Mouse (Mus musculus) lung, embryonic 15.5 days (tissue): ENCODE results near the gene Barhl1. TPM values are rescaled to one million over a fixed set of nuclear protein-coding genes. Genes with fewer than 3 reads are reported as not detected.

ENCODE experiments used
- ATAC-seq: fragments of 200-750 bp; cut with Nextera tagmentation; 2 replicates; pipeline ENCODE4 v1.8.0; 2017; ENCODE audit warnings: moderate number of reproducible peaks, borderline replicate concordance; ENCODE audit not compliant: low FRiP score, low TSS enrichment; ENCODE audit errors: extremely low read depth
- H3K27ac ChIP-seq: fragments of 300-500 bp; sonication (generic); 2 replicates; pipeline ENCODE4 v1.5.1; 2015; ENCODE audit warnings: moderate library complexity, mild to moderate bottlenecking, inconsistent platforms
- H3K27me3 ChIP-seq: fragments of 300-500 bp; sonication (generic); 2 replicates; pipeline ENCODE4 v1.6.1; 2015; ENCODE audit warnings: inconsistent platforms
- H3K36me3 ChIP-seq: fragments of 300-500 bp; sonication (generic); 2 replicates; pipeline ENCODE4 v1.6.1; 2015; ENCODE audit warnings: inconsistent platforms
- H3K4me1 ChIP-seq: fragments of 300-500 bp; sonication (generic); 2 replicates; pipeline ENCODE4 v1.6.1; 2015; ENCODE audit warnings: inconsistent platforms
- H3K4me2 ChIP-seq: fragments of 300-500 bp; sonication (generic); 2 replicates; pipeline ENCODE4 v1.6.1; 2015; ENCODE audit warnings: inconsistent platforms, mild to moderate bottlenecking, moderate library complexity
- H3K4me3 ChIP-seq: fragments of 300-500 bp; sonication (generic); 2 replicates; pipeline ENCODE4 v1.5.1; 2015; ENCODE audit warnings: mild to moderate bottlenecking, inconsistent platforms
- H3K9ac ChIP-seq: fragments of 300-500 bp; sonication (generic); 2 replicates; pipeline ENCODE4 v1.6.1; 2015; ENCODE audit warnings: inconsistent platforms
- H3K9me3 ChIP-seq: fragments of 300-500 bp; sonication (generic); 2 replicates; pipeline ENCODE4 v1.6.1; 2016; ENCODE audit warnings: inconsistent platforms
- WGBS: fragments of 180-500 bp; shearing (Covaris S2); methylation state at CpG from one replicate; pipeline ENCODE4 v1.1.7; 2015; 5-methylcytosine and 5-hydroxymethylcytosine counted together
- polyA plus RNA-seq: library from polyadenylated mRNA; unstranded; fragments of >200 nt; fragmentation: Nextera tagmentation; extraction: Ambion mirVana; gene quantifications from 2 replicates; pipeline ENCODE4 v1.2.1, GENCODE M21; 2015

Gene Barhl1
- polyA plus RNA-seq, 1 experiment from 2014 or later, result not detected

DNA sequence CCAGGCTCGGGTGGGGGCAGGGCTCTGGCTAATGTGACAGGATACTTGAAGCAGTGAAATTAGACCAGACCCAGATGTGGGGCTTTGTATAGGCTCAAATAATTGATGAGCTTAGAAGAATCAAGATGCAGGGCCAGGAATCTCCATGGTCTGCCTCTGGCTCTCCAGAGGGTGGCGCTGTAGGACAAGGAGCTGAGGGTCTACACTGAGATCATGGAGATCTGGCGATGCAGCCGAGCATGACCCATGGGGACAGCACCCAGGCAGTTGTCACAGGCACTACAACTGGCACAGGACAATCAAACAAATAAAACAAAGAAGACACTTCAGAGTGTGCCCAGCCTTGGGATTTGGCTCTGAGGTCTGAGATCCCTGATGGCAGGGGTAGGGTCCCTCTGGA is 7.4 kb upstream of the Barhl1 start:
- 1% methylated on average over 4 of the region's 4 CpGs for WGBS

DNA sequence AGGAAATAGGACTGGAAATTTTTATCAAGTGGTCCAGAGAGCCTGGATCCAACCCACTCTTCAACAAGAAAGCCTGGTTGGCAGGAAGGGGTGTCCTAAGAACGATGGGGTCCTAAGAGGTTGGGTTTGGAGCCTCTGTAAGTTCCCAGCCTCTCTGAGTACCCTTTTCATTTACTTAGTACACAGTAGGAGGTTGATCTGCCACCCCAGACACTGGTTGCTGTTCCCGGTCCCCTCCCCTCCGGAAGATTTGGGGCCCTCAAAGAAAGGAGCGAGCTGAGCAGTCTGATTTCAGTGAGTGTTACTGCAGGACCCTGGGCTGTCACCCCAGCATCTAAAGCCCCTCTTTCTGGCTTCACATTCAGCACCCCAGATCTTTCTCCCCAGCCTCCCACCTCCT is 2.5 kb upstream of the Barhl1 start:
- H3K4me2 ChIP-seq, result no peak overlapping the region
- no peaks in the 10 kb centered on the region for H3K36me3 ChIP-seq
- no peak for ATAC-seq
- H3K9ac ChIP-seq, result no peak overlapping the region
- peaks cover 95% of the 10 kb centered on the region for H3K27me3 ChIP-seq
- H3K4me1 ChIP-seq, result peaks cover 6% of the 10 kb centered on the region; the same call in 1 of the 2 replicates
- no peaks in the 10 kb centered on the region for H3K9me3 ChIP-seq
- 3% methylated on average over 4 of the region's 4 CpGs for WGBS
- no peak overlapping the region for H3K27ac ChIP-seq
- no peak overlapping the region for H3K4me3 ChIP-seq

More for the DNA sequence above, 7.4 kb upstream of the Barhl1 start:
- no peaks in the 10 kb centered on the region for H3K36me3 ChIP-seq
- H3K9ac ChIP-seq, result no peak overlapping the region
- H3K27me3 ChIP-seq, result peaks cover 46% of the 10 kb centered on the region
- no peak overlapping the region for H3K27ac ChIP-seq
- no peaks in the 10 kb centered on the region for H3K4me1 ChIP-seq
- H3K9me3 ChIP-seq, result no peaks in the 10 kb centered on the region
- no peak overlapping the region for H3K4me3 ChIP-seq
- ATAC-seq, result no peak
- H3K4me2 ChIP-seq, result no peak overlapping the region

DNA sequence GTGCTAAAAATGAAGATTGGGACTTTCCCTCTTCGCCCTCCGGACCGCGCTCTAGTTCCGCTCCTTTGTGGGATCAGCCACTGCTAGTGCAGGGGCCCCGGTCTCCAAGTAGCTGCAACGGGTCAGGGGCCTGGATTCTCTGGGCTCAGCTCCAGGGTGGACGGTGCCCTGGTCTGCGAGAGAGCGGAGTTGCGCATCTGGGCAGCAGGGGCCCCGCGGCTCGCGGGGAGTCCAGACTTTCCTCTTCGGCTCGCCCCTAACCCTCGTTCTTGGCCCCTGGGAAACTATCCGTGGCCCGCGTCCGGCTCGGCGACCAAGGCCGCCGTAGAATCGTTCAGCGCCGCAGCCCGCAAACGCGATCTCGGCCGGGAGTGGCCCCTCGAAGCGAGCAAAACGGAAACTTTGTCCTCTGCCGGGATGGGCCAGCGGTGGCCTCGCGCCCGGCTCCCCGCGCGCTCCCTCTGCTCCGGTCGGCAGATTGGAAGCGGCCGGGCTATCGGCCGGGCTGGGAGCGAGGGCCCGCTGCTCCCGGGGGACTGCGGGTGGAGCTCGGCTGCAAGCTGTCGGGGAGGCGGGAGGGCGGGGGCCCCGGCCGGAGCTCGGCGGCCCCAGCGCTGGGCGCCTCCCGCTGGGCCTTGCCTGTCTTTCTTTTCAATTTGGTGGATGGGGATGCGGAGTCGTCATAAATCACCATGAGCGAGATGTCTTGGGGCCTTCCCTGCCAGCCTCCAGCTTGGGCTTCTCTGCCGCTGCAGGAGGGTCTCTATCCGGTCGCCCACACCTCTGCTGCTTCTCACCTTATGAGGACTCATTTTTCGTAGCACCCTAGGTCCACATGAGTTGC is 1.3 kb upstream of the Barhl1 start:
- no peak for ATAC-seq

DNA sequence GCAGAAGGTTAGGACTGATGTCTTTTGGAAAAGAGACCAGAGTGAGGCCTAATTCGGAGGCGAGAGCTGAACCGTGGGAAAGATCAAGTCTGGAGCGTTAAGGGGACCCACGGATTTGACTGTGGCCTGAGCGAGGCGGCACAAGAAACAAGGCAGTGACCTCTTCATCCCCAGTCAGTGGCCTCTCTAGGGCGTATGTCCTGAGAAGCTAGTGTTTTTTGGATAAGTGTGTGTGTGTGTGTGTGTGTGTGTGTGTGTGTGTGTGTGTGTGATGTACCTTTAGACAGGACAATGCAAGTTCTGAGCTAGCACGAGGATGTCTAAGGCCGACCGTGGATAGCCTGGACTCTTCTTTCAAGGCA is 669 bp upstream of the Barhl1 start:
- Histone ChIP-seq H3K9me3 (no peaks in the 10 kb centered on the region), H3K27me3 (peaks cover 97% of the 10 kb centered on the region), H3K4me1 (peaks cover 6% of the 10 kb centered on the region; the same call in 1 of the 2 replicates), H3K9ac (no peak overlapping the region), H3K4me2 (peak overlapping the region; percentile 31; the same call in 1 of the 2 replicates), H3K4me3 (no peak overlapping the region), H3K36me3 (no peaks in the 10 kb centered on the region), H3K27ac (no peak overlapping the region)
- 6% methylated on average over 11 of the region's 11 CpGs for WGBS
- ATAC-seq, result no peak

More for the DNA sequence above, 1.3 kb upstream of the Barhl1 start:
- H3K4me1 ChIP-seq, result peaks cover 6% of the 10 kb centered on the region; the same call in 1 of the 2 replicates
- peak overlapping the region; percentile 4; the same call in 1 of the 2 replicates for H3K4me3 ChIP-seq
- no peak overlapping the region for H3K27ac ChIP-seq
- WGBS, result 2% methylated on average over 73 of the region's 73 CpGs
- H3K36me3 ChIP-seq, result no peaks in the 10 kb centered on the region
- H3K9me3 ChIP-seq, result no peaks in the 10 kb centered on the region
- H3K4me2 ChIP-seq, result peak overlapping the region; percentile 31
- no peak overlapping the region for H3K9ac ChIP-seq
- H3K27me3 ChIP-seq, result peaks cover 97% of the 10 kb centered on the region

DNA sequence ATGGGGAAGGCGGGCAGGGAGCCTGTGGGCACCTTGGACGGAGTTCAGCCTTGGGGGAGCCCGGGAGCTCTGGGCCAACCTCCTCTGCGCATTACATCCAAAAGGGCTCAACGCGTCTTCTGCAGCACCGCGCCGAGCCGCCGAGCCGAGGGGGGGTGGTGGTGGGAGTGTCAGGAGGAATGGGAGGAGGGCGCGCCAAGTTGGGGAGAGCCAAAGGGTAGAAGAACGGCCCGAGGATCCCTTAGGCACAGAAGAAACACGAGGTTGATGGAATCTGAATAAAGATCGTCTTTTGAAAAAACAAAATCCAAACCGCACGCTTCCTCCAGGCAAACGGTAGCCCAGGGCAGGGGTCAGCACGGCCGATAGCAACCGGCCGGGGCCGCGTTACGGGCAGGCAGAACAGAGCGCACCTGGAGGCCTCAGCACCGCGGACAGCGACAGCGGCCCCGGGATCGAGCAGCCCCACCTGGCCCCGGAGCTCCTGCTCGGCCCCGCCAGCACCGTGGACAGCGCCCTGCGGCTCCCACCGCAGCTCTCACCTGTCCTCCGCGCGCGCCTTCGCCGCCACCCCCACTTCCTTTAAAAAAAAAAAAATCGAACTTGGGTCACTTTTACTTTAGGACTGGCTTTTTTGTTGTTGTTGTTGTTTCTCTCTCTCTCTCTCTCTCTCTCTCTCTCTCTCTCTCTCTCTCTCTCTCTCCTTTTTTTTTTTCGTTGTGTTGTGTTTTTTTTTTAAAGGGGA is 528 bp downstream of the Barhl1 start:
- peaks cover 6% of the 10 kb centered on the region; the same call in 1 of the 2 replicates for H3K4me1 ChIP-seq
- no peaks in the 10 kb centered on the region for H3K36me3 ChIP-seq
- peak overlapping the region; percentile 9; the same call in 1 of the 2 replicates for H3K4me2 ChIP-seq
- peaks cover 97% of the 10 kb centered on the region for H3K27me3 ChIP-seq
- WGBS, result under 1% methylated on average over 49 of the region's 50 CpGs
- H3K27ac ChIP-seq, result no peak overlapping the region
- ATAC-seq, result peak; percentile 52
- no peak overlapping the region for H3K4me3 ChIP-seq
- no peak overlapping the region for H3K9ac ChIP-seq
- H3K9me3 ChIP-seq, result no peaks in the 10 kb centered on the region

DNA sequence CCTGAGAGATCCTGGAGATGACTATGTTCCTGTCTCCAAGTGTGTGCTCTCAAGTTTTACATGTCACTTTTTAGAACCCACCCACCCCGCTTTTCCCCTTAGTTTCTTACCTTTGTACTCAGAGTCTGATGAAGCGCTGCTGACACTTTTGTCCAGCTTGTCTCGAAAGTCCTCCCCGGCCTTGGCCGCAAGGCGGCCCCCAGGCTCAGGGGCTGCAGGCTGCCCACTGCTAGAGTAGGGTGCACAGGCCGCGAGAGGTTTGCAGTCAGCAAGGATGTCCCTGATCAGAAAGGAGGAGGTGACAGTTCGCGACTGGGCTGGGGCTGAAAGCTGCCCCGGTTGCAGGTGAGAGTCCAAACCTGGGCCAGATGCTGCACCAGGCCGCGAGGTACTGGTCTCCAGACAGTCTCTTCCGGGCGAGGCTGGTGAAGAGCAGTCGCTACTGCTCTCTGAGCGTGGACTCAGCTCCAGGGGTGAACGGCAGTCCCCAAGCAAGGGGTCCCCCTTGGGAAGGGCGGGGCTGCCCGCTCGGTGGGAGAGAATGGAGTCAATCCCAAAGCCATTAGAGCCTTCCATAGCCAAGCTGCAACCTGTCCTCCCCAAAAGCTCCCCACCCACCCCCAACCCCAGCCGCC is 1.2 kb downstream of the Barhl1 start:
- no peak for ATAC-seq
- H3K27me3 ChIP-seq, result peaks cover 98% of the 10 kb centered on the region
- WGBS, result 5% methylated on average over 21 of the region's 22 CpGs
- H3K9ac ChIP-seq, result no peak overlapping the region
- H3K4me1 ChIP-seq, result peaks cover 6% of the 10 kb centered on the region; the same call in 1 of the 2 replicates
- no peak overlapping the region for H3K27ac ChIP-seq
- H3K4me3 ChIP-seq, result no peak overlapping the region
- H3K4me2 ChIP-seq, result no peak overlapping the region
- no peaks in the 10 kb centered on the region for H3K9me3 ChIP-seq
- H3K36me3 ChIP-seq, result no peaks in the 10 kb centered on the region

DNA sequence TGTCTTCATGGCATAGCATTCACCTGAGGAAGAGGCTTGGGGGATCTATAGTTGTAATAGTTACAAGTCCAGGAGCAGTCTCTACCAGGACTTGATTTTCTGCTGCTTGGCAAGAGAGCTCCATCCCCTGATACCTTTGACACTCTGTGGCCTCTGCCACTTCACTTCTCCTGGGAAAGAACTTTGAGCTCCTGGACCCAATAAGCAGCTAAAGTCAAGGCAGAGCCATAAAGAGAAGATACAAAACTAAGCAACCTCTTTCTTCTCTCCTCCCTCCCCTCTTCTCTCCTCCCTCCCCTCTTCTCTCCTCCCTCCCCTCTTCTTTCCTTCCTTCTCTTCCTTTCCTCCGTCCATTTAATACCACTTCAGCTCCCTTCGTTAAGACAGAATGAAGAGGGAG is 2.3 kb downstream of the Barhl1 start:
- Histone ChIP-seq H3K36me3 (no peaks in the 10 kb centered on the region), H3K9ac (no peak overlapping the region), H3K9me3 (no peaks in the 10 kb centered on the region), H3K27ac (no peak overlapping the region), H3K27me3 (peaks cover 100% of the 10 kb centered on the region), H3K4me2 (no peak overlapping the region), H3K4me1 (peaks cover 11% of the 10 kb centered on the region), H3K4me3 (no peak overlapping the region)
- no peak for ATAC-seq
- 8% methylated on average over 2 of the region's 2 CpGs for WGBS

DNA sequence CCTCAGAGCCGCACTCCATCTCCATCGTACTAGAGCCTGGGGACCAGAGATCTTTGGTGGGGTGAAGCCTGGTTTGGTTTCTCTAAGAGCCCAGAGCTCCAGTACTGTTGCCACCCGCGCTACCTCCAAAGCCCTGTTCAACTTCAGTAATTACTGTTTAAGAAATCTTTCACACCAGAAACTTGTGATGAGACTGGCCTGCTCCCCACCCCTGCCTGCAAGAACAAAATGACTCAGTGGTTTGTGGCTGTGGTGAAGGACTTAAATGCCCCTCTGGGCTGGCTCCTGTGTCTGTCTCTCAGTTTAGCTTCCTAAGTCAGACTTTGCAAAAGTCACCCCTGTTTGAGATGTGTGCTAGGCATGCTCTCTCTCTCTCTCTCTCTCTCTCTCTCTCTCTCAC is 3.5 kb downstream of the Barhl1 start:
- H3K4me1 ChIP-seq, result peaks cover 21% of the 10 kb centered on the region
- ATAC-seq, result no peak
- H3K4me3 ChIP-seq, result no peak overlapping the region
- no peaks in the 10 kb centered on the region for H3K9me3 ChIP-seq
- WGBS, result 4% methylated on average over 4 of the region's 4 CpGs
- H3K4me2 ChIP-seq, result no peak overlapping the region
- H3K9ac ChIP-seq, result no peak overlapping the region
- no peak overlapping the region for H3K27ac ChIP-seq
- H3K27me3 ChIP-seq, result peaks cover 100% of the 10 kb centered on the region
- H3K36me3 ChIP-seq, result no peaks in the 10 kb centered on the region

DNA sequence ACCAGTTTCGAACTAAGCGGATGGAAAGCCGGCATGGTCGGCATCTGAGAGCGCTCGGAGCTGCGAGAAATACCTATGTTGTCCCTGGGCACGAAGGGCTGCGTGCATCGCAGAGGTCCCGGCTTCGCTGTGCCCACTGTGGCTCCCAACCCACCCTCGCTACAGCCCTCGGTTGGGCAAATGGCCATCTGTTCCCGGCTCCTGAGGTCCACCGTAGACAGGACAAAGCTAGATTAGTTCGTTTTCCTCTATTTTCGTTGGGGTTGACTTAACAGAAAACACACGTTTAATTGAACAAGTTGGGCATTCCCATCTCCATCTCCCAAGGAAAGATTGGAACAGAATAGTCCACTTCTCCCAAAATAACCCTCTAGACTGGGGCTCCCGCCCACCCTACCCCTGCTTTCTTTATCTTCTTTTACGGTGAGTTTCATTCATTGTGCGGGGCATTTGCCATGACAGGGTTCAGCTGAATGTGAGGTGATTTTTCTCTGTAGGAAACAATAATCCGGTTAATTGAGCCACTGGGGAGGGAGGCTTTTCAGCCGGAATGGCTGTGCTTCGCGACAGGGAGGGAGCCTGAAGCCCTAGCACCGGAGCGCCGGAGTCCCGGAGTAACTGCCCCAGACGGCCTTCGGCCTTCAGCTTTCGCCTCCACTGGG is 4.3 kb downstream of the Barhl1 start:
- Histone ChIP-seq H3K27me3 (peaks cover 100% of the 10 kb centered on the region), H3K9me3 (no peaks in the 10 kb centered on the region), H3K4me3 (no peak overlapping the region), H3K9ac (no peak overlapping the region), H3K4me2 (no peak overlapping the region), H3K36me3 (no peaks in the 10 kb centered on the region), H3K27ac (no peak overlapping the region), H3K4me1 (peaks cover 16% of the 10 kb centered on the region)
- 2% methylated on average over 33 of the region's 33 CpGs for WGBS
- ATAC-seq, result no peak

DNA sequence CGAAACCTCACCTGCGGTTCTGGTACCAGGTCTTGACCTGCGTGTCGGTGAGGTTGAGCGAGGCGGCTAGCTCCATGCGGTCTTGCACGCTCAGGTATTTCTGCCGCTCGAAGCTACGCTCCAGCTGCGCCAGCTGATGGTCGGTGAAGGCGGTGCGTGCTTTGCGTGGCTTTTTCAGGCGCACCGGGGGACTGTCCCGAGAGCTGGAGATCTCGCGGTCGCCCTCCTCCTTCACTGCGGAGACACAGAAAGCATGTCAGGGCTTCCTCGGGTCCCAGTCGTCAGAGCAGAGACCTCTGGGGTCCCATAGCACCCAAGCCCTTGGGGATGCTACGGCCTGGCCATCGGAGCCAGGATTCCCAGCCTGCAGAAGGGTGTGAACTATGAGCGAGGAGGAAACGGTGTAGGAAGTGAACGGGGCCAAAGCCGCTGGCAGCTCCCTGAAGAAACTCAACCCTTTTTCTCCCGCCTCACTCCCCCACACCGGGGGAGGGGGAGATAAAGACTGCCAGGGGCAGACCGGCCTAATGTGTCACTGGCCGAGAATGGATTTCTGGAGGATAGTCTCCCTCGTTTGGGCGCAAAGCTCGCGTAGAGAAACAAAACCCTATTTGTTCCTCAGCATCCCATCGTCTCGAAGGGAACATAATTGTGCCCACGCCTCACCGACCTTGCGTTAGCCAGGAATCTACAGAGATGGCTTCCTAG is 5.0 kb downstream of the Barhl1 start:
- Histone ChIP-seq H3K4me2 (no peak overlapping the region), H3K9ac (no peak overlapping the region), H3K36me3 (no peaks in the 10 kb centered on the region), H3K9me3 (no peaks in the 10 kb centered on the region), H3K4me3 (no peak overlapping the region), H3K4me1 (peaks cover 16% of the 10 kb centered on the region), H3K27me3 (peaks cover 100% of the 10 kb centered on the region), H3K27ac (no peak overlapping the region)
- ATAC-seq, result no peak
- 3% methylated on average over 44 of the region's 44 CpGs for WGBS

DNA sequence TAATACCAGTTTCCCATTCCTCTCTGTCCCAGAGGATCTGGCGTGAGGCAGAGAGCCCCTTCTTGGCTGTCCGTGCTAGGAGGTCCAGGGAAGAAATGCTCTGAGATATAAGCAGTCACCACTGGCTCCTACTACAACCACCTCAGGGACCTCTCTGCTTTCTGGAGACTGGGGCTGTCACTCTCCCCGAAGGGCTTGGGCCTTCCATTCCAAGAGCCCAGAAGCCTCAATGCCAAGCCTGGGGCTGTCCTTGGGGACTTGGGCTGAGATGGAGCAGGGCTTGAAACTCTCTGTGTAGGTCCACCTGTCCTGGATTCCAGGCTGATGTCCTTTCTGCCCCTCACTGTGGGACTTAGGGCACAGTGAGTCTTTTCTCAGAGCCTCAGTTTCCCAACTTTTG is 5.6 kb downstream of the Barhl1 start:
- 10% methylated on average over 3 of the region's 3 CpGs for WGBS
- Histone ChIP-seq H3K4me2 (no peak overlapping the region), H3K9me3 (no peaks in the 10 kb centered on the region), H3K36me3 (no peaks in the 10 kb centered on the region), H3K27me3 (peaks cover 96% of the 10 kb centered on the region), H3K4me1 (peaks cover 16% of the 10 kb centered on the region), H3K9ac (no peak overlapping the region), H3K27ac (no peak overlapping the region), H3K4me3 (no peak overlapping the region)
- ATAC-seq, result no peak
